Mouse (Mus musculus) lung, postnatal 36 days (tissue): ENCODE results near the gene Cav1.

ENCODE experiments used
- DNase-seq: peaks from one replicate; pipeline ENCODE4 v3.0.0; 2022; ENCODE audit warnings: mixed read lengths

Gene Cav1

DNA sequence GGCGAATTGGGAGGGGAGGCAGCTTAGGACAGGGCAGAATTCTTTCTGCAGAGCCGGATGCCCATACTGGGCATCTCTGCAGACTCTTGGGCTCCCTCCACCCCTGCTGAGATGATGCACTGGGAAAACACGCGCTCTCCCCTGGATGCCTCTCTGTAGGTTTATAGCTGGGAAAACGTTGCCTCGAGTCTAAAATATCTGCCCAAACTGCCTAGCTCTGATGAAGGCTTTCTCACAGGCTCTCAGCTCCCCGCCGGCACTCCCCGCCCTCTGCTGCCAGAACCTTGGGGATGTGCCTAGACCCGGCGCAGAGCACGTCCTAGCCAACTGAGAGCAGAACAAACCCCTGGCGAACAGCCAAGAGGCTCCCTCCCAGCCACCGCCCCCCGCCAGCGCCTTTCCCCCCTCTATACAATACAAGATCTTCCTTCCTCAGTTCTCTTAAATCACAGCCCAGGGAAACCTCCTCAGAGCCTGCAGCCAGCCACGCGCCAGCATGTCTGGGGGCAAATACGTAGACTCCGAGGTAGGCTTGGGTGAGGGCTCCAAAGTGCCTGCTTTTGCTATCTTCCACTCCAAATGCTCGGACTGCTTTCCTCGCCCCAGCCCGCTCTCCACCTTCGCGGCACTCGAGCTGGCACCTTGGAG lies at the start of gene Cav1:
Gene Cav1, plus strand, starts transcription at position 382 of the 648 bp plus-strand sequence.
- DNase-seq, result peak; percentile 91

DNA sequence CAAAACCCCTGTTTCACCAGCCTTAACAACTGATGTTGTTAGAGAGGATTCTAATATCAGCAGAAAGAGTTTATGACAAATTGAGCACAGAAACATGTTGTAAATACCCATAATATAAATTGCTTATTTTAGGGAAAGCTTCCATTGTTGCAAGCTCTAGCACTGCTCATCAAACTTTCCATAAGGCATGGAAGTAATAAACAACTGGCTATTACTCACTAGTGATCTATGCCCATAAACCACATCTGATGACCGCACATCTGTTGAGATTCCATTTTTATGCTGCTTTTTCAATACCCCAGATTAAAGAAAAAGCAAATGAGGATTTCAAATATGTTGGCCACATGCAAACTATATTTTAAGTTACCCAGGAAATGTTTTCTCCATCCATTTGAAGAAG lies 48.0 kb upstream of the Cav1 start:
- no peak for DNase-seq

DNA sequence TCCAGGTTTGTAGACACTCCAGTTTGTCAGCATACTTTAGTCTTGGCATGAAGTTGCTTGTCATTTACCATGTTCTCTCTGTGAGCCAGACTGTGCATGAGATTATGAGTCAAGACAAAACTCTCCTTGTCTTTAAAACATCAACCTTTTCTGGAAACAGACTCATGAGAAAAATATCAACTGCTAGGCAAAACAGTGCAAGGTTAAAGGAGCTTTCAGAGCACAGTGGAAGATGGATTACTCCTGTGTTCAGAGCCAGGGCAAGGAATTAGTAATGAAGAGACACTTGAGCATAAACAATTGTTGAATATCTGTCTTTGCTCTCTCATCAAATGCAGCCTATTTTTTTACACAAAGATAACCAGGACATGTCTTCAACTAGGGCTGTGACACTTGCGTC lies 47.2 kb upstream of the Cav1 start:
- no peak for DNase-seq

DNA sequence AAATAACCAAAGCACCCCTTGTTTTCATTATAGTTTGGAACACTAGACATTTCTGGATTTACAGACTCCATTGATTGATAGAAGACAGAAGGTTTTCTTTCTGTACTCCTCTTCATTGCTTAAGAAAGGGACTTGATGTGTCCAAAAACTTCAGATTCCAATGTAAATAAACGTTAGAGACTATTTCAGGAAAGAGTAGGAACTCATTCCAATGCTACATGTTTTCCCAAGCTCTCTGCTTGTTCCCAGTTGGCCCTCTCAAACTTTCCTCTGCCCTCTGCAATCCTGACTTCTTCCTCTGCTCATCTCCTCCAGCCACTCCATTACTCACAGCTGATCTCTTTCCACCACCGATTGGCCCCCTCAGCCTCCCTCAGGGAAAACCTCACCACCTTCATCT lies 43.3 kb upstream of the Cav1 start:
- DNase-seq, result no peak

DNA sequence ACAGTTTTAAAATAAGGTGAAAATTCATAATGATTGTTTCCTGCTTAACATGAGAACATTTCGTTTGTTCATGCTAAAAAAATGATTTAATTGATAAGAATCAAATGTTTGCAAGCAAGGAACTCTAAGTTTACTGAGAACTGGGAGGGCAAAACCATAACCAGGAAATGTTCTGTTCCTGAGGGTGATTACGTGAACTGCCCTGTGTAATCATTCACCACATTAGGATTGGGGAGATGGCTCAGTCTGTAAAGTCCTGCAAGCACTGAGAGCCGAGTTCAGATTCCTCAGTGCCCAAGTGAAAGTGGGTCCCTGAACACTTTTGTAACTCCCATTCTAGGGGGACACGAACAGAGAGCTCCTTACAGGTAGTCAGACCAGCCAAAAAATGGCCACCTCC lies 41.1 kb upstream of the Cav1 start:
- peak; percentile 58 for DNase-seq

DNA sequence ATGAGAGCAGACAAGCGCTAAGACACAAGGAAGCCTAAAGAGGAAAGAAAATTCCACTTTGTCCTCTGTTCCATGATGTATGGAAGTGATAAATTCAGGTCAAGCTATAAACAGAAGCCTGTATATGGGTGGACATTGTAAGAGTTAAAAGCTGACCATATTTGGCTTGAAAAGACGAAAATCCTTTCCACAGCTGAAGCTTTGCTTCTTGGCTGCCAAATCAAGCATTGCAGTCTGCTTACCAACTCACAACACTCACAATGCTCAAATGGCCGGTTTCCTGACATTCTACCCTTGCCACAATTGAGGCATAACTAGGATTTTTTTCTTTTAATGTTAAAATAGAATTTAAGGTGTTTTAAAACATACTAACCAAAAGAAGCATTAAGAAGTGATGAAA lies 39.7 kb upstream of the Cav1 start:
- DNase-seq, result no peak

DNA sequence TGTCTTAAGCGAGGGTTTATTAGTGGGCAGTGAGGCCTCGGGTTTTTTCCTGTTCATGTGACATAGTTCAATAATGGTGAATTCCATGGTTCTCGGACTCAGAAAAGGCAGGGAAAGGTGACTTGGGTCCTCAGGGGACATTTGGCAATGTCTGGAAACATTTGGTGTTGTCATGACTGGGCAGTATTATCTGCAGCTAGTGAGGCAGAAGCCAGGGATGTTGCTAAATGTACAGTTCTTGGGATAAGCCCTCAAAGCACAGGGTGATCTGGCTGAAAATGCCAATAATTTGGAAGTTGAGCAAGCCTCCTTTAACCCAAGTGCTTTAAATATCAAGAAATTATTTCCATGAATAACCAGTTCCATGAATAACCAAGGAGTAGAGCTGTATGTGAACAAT lies 27.8 kb upstream of the Cav1 start:
- DNase-seq, result no peak

DNA sequence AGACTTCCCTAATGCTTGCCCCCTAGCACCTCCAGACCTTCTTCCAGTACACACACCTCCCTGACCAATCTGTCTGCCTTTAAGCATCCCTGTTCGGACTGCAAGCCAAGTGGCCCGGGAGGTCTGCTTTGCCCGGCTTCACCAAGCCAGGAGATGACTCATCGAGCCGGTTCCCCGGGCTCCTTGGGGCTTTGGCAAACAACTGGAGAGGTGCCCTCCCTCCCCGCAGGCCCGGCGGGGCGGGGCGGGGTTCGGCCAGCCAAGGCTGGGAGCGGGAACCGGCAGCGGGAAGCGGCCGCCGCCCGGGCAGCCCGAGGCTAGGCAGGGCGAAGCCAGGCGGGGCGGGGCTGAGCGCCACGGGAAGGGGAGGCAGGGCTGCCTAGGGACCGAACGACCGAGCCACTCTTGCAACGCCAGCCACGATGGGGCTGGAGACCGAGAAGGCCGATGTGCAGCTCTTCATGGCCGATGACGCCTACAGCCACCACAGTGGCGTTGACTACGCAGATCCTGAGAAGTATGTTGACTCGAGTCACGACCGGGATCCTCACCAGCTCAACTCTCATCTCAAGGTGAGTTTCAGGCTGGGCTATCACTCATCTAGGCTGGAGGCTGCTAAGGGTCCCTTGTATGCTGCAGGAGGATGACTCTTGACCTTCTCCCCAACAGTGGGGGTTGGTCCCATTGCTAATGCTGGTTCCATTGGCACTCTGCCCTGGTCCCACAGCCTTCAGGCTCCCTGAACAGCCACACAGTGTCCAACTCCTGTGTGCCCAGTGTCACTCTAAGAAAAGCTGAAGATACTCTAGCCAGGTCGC lies 25.0 kb upstream of the Cav1 start, which contains the start of gene Cav2:
Gene Cav2, plus strand, starts transcription at position 247 of the 818 bp plus-strand sequence.
- DNase-seq, result peak; percentile 96

DNA sequence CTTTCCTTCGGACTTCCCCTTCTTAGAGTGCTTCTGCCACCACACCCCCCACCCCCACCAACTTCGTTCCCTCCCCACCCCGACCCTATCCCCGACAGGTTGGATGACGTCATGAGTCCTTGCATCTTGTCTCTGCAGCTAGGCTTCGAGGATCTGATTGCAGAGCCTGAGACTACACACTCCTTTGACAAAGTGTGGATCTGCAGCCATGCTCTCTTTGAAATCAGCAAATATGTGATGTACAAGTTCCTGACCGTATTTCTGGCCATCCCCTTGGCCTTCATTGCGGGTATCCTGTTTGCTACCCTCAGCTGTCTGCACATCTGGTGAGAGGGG lies 24.4 kb upstream of the Cav1 start:
- DNase-seq, result no peak

DNA sequence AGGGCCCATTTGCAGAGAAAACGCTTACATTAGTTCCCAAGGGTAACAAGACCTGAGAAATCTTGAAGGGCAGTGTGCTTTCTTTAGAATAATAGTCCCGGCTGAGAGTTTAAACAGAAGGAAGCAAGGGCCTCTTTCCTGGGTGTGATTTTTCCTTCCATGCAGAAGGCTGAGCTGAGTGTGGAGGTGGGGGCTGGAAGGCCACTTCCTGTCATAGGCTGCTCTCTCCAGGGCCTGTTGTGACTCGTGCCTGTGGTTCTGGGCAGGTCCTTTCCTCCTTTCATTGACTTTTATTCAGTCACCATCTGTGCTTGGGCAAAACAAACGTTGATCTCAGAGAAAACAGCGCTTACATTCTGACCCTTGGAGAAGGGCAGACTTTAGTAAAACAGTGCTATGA lies 24.0 kb upstream of the Cav1 start:
- DNase-seq, result peak; percentile 79

DNA sequence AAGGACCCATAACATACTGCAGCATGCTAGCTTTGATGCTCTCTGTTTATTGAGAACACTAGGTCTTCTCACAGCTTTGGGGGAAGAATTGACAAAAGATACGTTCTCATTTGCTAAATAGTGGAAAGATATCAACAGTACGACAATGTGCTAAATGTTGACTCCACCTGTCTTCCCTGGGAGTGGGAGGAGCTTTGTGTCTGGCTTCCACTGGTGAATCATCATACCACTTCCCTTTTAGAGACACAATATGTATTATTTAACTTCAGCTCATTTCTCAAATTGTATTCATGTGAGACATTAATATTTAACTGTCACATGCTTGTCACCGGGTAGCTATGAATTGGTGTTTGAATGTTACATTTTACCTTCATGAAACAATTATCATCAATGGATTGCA lies 22.3 kb upstream of the Cav1 start:
- peak; percentile 67 for DNase-seq

DNA sequence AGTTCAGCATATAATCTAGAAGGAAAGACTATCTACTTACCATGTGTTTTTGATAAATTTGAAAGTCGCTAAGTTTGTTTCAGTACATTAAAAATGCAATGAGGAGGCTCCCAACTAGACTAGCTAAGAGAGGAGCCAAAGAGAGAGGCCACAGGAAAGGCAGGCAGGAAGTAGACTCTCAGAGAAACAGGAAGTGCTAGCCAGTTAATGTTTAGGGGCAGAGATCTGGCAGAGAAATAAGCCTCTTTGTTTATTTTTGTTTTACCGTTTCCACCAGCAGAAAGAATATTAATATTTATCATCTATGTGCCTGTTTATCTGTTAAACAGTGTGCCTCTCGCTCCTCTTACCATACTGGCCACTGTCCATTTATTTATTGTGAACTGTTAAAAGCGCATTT lies 19.8 kb upstream of the Cav1 start:
- peak; percentile 60 for DNase-seq

DNA sequence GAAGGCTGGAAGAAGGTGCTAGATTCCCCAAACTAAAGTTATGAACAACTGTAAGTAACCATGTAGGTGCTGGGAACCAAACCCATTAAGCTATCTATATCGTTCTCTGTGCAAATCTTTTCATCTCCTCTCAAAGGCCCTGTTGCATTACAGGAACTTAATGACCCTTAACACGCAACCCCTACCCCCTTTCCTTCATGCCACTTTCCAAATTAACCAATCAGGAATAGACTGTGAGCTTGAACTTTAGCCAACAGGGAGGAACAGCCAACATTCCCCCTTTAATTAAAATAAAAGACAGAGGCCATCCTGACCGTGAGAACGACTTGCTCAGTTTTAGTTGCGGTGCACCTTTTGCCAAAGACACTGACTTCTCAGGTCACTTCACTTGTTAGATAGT lies 11.0 kb upstream of the Cav1 start:
- DNase-seq, result no peak

DNA sequence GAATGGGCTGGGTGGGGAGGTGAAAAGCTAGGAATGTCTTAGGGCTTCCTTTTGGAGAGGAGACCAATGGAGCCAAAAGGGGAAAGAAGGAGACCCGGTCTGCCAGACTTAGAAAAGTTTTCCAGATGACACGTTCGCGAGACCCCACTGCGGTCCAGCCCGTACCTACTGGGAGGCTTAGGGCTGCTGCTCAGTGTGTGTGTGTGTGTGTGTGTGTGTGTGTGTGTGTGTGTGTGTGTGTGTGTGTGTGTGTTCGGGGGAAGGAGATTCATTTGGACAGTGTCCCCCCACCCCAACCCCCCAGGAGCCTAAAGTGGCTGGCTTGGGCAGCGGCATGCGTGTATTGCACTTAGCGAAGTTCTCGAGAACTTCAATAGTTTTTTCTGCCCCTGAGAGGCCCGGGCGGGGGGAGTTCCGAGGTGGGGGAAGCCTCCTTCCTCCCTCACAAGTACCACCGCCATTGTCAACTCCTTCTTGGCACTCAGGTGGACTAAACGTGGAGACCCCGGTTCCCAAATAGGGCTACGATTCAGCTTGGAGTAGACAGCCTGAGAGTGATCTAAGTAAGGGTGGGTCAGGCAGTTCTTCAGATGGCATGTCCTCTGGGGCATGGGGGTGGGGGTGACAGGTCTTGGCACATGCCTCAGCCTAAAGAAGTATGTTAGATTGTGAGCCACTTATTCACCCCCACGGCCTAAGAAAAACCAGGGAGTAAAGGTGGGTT lies 629 bp downstream of the Cav1 start:
- DNase-seq, result peak; percentile 64

DNA sequence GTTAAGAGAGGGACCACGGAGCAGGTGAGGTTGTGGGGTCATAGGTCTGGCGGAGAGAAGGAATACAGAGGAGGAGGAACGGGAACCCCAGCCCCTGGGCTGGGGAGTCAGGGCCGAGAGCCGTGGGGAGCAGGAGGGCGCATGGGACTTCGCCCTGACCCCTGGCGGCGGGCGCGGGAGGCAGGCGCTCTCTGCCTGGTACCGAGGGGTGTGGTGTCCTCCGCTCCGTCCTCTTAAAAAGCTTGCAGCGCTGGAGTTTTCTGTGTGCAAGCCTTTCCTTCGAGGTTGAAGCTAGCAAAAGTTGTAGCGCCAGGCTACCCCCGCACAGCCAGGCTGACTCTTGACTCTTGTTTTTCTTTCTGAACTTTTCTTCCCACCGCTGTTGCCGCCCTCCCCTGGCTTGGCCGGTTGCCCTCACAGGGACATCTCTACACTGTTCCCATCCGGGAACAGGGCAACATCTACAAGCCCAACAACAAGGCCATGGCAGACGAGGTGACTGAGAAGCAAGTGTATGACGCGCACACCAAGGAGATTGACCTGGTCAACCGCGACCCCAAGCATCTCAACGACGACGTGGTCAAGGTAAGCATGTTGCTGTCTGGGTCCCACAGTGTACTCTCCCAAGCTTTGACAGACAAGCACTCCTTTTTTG lies 1.5 kb downstream of the Cav1 start:
- DNase-seq, result peak; percentile 90

DNA sequence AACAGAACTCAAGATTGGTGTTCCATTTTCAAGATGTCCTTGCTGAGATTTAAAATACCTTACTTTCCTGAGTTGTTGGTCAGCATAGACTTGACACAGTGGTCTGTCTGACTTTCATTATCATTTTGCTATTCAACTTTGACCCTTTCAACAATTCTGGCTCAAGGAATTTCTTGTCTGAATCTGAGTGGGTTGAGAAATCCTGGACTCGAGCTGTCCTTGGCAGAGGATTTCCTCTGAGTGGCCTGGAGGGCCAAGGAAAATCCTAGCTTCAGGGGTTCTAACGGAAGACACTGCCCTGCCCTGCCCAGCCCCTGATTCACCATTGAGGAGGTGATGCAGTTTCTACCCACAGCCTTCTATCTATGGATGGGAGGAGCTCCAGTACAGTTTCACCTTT lies 2.5 kb downstream of the Cav1 start:
- peak; percentile 53 for DNase-seq

DNA sequence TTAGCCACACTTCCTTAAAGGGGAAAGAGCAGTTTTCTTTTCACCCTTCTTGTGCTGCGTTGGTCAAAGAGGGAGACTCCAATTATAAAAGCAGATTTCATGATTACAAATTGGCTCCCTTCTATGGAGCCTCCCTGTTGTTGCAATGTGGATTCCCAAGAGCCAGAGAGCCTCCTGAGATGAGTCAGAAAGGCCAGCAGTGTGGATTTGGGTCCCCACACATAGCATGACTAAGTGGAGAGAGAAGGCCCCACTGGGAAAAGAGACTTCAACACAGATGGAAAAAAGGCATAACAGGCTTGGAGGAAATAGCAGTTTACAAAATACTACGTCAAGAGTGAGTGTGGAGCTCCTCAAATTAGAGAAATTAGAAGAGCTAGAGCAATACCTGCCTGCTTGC lies 3.1 kb downstream of the Cav1 start:
- DNase-seq, result no peak

DNA sequence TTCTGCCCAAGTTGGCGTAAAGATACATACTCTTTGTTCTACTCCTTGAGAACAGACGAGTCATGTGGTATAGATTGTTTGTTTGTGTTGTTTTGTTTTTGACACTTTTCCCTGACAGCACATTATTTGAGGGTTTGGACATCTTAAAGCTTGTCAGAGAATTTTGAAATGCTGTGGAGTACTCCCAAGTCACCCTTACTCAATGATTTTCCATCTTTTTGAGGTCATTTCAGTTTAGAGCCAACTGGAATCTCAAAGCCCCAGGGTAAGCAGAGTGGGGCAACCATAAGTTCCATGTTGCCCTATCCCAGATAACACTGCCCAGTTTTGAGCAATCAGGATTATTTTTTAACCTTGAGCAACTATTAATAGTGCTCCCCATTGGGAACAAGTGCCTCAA lies 8.1 kb downstream of the Cav1 start:
- no peak for DNase-seq

DNA sequence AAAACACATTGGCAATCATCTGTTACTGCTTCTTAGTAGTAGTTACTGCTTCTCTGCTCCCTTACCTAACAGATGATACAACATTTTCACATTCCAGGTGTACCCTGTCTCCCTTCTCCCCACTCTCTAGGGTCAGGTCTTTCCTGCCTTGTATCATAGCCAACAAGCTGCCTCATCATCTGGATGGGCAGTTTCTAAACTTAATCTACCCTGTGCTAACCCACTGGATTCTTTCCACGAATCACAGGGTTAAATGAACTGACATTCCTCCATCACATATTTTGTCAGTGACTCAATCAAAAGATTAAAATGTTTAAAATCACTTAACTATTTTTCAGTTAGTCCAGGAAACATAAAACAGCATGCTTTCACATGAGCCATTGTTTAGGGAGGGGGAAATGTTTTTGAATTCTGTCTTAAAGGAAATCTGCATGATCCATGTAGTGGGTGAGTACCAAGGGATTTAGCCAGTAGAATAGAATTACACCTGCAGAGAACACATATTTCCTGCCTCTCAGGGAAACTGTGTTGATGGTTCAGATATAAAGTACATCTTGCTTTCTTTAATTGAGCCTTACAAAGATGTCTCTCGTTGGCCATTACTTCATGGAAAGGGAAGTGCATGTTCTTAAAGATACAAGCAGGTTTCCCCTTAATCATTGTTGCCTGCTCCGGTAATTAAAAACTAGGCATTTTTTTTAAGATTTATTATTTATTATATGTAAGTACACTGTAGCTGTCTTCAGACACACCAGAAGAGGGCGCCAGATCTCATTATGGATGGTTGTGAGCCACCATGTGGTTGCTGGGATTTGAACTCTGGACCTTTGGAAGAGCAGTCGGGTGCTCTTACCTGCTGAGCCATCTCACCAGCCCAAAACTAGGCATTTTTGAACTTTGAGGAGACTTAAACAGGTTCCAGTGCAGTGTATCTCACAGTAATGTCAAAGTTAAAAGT lies 8.8 kb downstream of the Cav1 start:
- no peak for DNase-seq

DNA sequence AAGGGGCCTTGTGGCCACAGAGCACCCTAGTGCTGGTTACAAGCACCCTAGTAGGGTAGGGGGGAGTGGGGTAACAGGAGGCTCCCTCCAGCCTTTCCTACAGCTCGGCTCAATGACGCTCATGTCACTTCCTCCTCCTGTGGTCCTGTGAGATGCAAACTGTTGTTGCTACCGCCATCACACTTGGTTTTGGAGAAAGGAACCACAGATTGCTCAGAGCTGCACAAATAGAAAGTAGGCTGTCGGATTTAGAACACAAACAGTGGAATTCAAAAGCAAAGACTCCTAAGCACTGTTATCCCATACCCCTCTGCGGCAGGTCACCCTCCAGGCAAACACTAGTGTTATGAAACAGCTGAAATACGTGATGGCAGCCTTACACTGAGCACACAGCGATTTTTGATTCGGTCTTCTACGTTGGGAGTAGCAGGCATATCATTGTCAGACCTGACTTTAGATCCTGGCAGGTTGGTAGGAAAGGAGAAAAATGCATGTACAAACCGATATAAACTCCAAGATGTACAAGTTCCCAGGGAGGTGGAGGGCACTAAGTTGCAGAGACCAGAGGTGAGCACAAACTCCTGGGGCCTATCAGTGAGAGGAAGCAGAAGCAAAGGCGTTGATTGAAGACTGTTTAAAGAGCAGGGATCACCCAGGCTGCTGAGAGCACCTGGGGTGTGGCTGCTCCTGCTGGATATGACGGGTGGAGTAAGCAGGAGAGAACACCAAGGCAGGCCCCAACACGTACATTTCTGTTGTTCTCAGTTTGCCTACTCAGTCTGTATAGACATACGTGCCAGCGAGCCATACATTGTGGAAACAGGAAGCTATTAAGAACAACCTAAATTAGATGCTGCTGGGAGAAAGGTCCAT lies 10.4 kb downstream of the Cav1 start:
- no peak for DNase-seq

DNA sequence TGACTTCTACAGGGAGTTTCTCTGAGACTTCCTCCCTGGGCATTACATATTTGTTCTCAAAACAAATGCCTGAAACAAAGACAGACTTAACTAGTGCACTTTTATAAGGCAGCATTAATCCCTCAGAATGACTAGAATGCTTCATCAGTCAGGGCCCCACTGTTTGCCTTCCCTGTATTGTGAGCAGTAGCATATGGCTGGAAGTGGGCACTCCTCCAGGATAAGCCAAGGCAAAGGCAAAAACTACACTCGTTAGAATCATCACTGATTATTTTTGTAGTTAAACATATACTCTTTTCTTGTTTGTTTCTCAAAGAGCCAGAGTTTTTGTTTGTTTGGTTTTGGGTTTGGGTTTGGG lies 11.0 kb downstream of the Cav1 start:
- no peak for DNase-seq
